Comparison of ENCODE assay signal across 29 mouse cellular contexts in genomic region chr14:71115798-71116432, GRCm38 (mm10).
DNase-seq lines count a peak whose midpoint lies in the region; ATAC-seq lines count a peak whose summit lies in the region.
"Had no signal": no experiment of that assay in that cellular context is flagged by ENCODE, and none has a peak within 500 bp of the region (broad histone marks: within the 10 kb centered on the region; RNA-seq: fewer than 3 reads in every experiment).

No protein-coding gene starts in this region.

- intact Hi-C loops in heart, postnatal 25 days (cut with DNase I) = no loop called here

- no peaks in the 10 kb centered on the region for H3K27me3 ChIP-seq in midbrain, embryonic 14.5 days (ENCODE audit: control insufficient read depth, insufficient read depth, low read length)
- H3K27me3 ChIP-seq in neural tube, embryonic 15.5 days (replicated peaks) = no peaks in the 10 kb centered on the region
- H3K27me3 ChIP-seq: liver, embryonic 12.5 days; Patski had no signal

- H3K9ac ChIP-seq in midbrain, embryonic 14.5 days (replicated peaks; ENCODE audit: low read length) = no peak overlapping the region
- no peak overlapping the region for H3K9ac ChIP-seq in neural tube, embryonic 15.5 days (replicated peaks)
- H3K9ac ChIP-seq: liver, embryonic 12.5 days; liver, postnatal 0 days had no signal

- H3K4me1 ChIP-seq in midbrain, embryonic 14.5 days (ENCODE audit: control insufficient read depth, insufficient read depth, low read length) = 0 out of 2 replicates have a peak, but pooled peaks cover 3% of the 10 kb centered on the region
- H3K4me1 ChIP-seq in neural tube, embryonic 15.5 days = peaks cover 11% of the 10 kb centered on the region
- H3K4me1 ChIP-seq: liver, embryonic 12.5 days had no signal

- peak; percentile 13 for DNase-seq in heart, adult 11 months
- no peak for DNase-seq in heart, postnatal 25 days (ENCODE audit: low spot score)
- DNase-seq in retina, postnatal 1 day = peak; percentile 49
- DNase-seq in retina, embryonic 14.5 days (ENCODE audit: low spot score) = no peak
- DNase-seq in midbrain, embryonic 14.5 days = peak; percentile 44
- no peak for DNase-seq in kidney, adult 18-20 months
- no peak for DNase-seq in layer of hippocampus, postnatal 36 days
- DNase-seq: adrenal gland, postnatal 14 days; cerebellum, adult 11-12 months; cerebellum, postnatal 10 days; gastrocnemius, postnatal 25 days; heart, adult 18-20 months; heart, postnatal 4 days; kidney, adult 2 months; kidney, postnatal 36 days; left cerebral cortex, postnatal 4 days; liver, postnatal 0 days; lung, postnatal 4 days; right cerebral cortex, postnatal 25 days; spleen, adult 18-20 months; thymus, adult 18-20 months; thymus, postnatal 36 days had no signal

- no peak overlapping the region for H3K4me2 ChIP-seq in midbrain, embryonic 14.5 days (ENCODE audit: low read length)
- no peak overlapping the region for H3K4me2 ChIP-seq in neural tube, embryonic 15.5 days
- H3K4me2 ChIP-seq: heart, embryonic 11.5 days; liver, embryonic 12.5 days had no signal

- no peak overlapping the region for H3K27ac ChIP-seq in midbrain, embryonic 14.5 days (replicated peaks; ENCODE audit: low read depth, low read length)
- 0 out of 2 replicates have a peak overlapping the region, but pooled peaks have one; percentile 15 for H3K27ac ChIP-seq in neural tube, embryonic 15.5 days (replicated peaks)
- H3K27ac ChIP-seq: layer of hippocampus, adult 2 months; liver, embryonic 12.5 days had no signal

- WGBS in midbrain, embryonic 14.5 days = 58% methylated on average over 3 of the region's 3 CpGs
- WGBS in neural tube, embryonic 15.5 days = 43% methylated on average over 3 of the region's 3 CpGs

- ATAC-seq in midbrain, embryonic 14.5 days (ENCODE audit: low FRiP score, low TSS enrichment) = no peak
- 0 out of 2 replicates have a peak, but pooled peaks have one; percentile 35 for ATAC-seq in neural tube, embryonic 15.5 days (ENCODE audit: low FRiP score)
- ATAC-seq: forebrain, embryonic 14.5 days; liver, embryonic 12.5 days; liver, postnatal 0 days; Patski had no signal

- no peak overlapping the region for H3K4me3 ChIP-seq in midbrain, embryonic 14.5 days (replicated peaks; ENCODE audit: low read depth, low read length)
- H3K4me3 ChIP-seq in neural tube, embryonic 15.5 days (replicated peaks) = no peak overlapping the region
- H3K4me3 ChIP-seq: layer of hippocampus, adult 2 months; liver, embryonic 12.5 days; megakaryocyte, embryonic 14.5 days had no signal

- H3K36me3 ChIP-seq in midbrain, embryonic 14.5 days (ENCODE audit: control insufficient read depth, insufficient read depth, low read length) = no peaks in the 10 kb centered on the region
- H3K36me3 ChIP-seq in neural tube, embryonic 15.5 days = no peaks in the 10 kb centered on the region
- H3K36me3 ChIP-seq: liver, embryonic 12.5 days had no signal

- H3K9me3 ChIP-seq in midbrain, embryonic 14.5 days (ENCODE audit: control insufficient read depth, low read length) = no peaks in the 10 kb centered on the region
- H3K9me3 ChIP-seq in neural tube, embryonic 15.5 days (replicated peaks) = no peaks in the 10 kb centered on the region
- H3K9me3 ChIP-seq: liver, embryonic 12.5 days had no signal

Comparison
In these comparisons a context has a peak if more than half of its experiments do, and no peak if none do; other contexts are left out.
1. DNase-seq: peak in heart, adult 11 months (single experiment), retina, postnatal 1 day (single experiment) and midbrain, embryonic 14.5 days (single experiment); none in heart, postnatal 25 days (single experiment), retina, embryonic 14.5 days (single experiment), kidney, adult 18-20 months (single experiment) and layer of hippocampus, postnatal 36 days (0 of 2).